Mouse (Mus musculus) activated CD4-positive, CD25-positive, alpha-beta regulatory T cell, adult 4 months (primary cell): ENCODE data around the gene Pds5a. TPM values are rescaled to one million over a fixed set of nuclear protein-coding genes. Genes with fewer than 3 reads are reported as not detected.
A peak's percentile ranks its signal among the peaks of the same experiment; 100 is the strongest.
"Not testable (repeated sequence)": the region's sequence is repeated elsewhere in the genome, so short reads cannot be mapped to it uniquely, and the experiment has no call there.

ENCODE experiments used
- ATAC-seq: one replicate; pipeline ENCODE4 v1.8.0; 2017
- polyA plus RNA-seq, 2 experiments: library from polyadenylated mRNA; unstranded; fragments of 100-300 nt; shearing (Covaris generic); gene quantifications; one replicate each; pipeline ENCODE4 v1.2.1; 2017

Pds5a gene
- 100 to 1,000 TPM in 1 of 2 experiments, 10 to 100 TPM in 1; 67.6 to 104 TPM for polyA plus RNA-seq

DNA sequence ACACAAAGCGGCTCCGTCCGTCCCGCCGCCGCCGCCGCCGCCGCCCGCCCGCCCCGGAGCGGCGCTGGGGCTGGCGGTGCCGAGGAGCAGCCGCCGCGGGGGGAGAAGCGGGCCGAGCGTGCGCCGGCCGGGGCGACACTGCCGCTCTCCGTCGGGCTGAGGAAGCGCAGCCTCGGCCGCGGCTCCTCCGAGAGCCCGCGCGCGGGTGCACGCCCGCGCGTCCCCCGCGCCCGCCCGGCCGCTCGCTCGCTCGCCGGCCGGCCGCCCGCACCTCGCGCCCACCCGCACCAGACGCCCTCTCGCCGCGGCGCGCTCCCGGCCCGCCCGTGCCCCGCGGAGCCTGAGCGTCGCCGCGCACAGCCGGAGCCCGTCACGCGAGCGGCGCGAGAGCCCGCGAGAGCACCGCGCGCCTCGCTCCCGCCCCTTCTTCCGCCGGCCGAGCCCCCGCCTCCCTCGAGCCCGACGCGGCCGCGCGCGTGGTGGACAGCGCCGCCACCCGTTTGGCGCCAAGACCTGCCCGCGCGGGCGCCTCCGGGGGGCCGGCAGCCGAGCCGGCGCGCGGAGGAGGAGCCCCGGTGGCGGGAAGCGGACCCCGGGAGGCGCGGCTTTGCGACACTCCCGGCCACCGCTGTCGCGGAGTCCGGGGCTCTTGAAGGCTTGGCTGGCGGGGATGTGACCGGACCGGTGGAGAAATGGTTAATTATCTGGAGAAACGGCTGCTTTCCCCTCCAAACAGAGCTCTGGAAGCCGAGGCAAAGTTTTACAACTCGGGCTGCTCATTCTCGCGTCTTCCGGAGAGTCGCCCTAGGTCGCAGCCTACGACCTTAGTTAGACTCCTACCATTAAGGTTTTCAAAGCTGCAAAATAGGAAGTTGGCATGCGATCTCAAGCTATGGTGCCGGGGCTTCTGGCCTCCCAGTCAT is at the start of gene Pds5a:
Pds5a (minus strand) TSS at position 438 of the 923 bp plus-strand sequence.
- ATAC-seq = peak; percentile 70

DNA sequence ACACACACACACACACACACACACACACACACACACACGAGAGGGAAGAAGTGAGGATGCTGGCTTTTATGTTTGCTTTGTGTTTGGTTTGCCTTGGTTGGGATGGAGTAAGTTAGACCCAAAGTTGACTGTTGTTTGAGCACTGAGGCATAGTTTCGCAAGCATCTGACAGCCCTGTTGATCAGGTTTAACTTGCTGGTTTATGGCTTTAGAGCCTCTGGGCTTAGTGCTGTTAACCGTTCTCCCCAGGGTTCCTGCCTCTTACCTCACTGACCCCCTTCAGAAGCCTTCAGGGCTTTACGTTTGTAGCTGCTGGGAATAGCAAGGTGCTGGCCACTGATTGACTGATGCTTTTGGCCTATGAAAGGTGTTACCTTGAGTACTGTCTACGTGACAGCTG is 48.8 kb upstream of the Pds5a start:
- no peak for ATAC-seq

DNA sequence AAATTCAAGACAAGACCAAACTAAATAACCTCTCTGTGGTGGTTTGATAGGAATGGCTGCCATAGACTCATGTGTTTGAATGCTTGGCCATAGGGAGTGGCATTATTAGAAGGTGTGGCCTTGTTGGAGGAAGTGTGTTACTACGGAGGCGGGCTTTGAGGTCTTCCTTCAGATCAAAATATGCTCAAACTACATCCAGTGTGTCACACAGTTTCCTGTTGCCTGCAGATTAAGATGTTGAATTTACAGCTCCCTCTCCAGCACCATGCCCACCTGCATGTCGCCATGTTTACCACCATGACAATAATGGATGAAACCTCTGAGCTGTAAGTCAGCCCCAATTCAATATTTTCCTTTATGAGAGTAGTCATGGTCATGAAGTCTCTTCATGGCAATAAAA is 41.3 kb upstream of the Pds5a start:
- ATAC-seq = no peak

DNA sequence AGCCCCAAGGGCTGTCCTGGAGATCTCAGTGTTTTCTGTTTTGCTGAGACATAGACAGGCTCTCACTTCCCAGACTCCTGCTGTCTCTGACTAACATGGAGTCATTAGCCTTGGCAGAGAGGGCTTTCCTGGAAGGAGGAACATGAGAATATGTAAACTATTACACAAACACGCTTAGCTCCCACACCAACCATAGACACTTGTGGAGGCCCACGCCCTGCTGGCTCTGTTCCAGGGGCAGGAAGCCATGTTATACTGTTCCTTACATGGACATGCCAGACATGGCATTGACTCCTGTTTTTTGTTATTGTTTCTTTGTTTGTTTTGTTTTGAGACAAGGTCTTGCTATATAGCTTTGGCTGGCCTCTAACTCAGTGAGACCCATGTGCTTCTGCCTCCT is 37.5 kb upstream of the Pds5a start:
- ATAC-seq = no peak

DNA sequence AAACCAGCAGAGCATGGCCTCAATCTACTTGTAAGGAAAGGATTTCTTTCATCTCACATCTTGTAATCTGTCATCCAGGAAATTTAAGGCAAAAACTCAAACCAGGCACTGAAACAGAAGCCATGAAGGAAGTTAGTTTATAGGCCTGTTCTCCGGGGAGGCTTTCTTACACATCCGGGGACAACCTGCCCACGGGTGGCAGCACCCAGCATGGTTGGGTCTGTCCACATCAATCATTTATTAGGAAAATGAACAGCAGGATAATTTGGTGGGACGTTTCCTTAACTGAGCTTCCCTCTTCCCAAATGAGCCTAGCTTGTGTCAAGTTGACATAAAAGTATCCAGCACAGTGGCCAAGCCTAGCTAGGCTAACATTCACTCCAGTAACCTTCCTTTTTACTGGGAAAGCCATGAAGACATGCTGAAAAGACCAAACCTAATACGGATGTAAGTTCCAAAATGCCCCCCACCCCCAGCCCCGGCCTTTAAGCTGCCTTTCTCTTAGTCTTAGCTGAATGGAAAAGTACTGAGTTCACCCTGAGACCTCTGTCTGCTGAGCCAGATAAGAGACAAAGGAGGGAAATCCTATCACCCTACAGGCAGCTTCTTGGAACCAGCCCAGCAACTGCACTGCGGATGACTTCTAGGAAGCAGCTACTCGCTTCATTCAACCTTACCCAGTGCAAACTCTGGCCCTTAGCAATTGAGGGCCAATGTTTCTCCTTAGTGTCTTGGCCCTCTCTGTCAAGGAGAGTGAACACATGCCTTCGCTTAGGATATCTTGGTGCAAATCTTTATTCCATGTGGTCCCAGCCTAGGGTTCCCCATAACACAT is 33.3 kb upstream of the Pds5a start:
- no peak for ATAC-seq

DNA sequence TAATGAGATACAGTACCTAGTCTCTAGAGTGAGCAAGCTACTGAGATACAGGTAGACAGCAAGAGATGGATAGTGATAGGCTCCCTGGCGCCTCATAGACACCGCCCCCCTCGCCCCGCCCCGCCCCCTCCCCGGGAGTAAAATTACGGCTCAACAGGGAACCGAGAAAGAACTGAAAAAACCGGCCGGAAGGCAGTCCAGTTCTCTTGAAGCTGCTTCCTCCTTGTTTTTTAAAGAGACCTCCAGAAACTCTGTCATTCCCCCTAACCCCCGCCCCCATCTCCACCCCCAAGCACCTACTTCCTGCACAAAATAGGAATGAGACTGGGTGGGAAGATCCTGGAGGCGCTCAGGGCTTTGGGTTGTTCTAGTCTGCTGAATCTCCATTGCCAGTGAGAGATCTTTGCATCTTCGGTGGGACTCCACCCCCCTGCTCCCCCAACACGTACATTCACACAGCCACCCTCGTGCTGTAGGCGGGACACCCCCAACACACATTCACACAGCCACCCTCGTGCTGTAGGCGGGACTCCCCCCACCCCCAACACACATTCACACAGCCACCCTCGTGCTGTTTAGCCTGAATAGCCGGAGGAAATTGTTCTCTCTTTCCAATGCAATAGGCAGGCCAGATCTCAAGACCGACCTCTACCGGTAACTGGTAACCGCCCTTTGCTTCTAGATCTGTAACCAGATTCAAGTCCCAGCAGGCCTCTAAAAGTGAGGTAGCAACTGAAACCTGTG is 26.4 kb upstream of the Pds5a start:
- ATAC-seq = peak; percentile 84

DNA sequence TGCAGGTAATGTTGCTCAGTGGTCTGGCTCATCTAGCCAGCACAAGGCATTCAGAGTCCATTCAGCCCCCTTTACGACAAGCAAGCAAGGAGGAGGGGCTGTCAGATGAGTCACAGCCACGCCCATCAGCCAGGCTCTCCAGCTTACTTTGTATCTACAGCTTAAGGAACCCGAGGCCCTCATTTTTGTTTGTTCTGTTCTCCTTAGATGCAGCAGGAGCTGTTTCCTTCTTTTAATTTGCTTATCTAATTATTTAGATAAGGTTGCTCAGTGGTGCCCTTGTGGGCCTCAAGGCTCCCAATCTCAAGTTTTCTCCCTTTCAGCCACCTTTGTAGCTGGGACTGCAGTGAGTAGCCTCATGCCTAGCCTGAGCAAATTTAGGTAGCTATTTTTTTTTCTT is 20.3 kb upstream of the Pds5a start:
- no peak for ATAC-seq

DNA sequence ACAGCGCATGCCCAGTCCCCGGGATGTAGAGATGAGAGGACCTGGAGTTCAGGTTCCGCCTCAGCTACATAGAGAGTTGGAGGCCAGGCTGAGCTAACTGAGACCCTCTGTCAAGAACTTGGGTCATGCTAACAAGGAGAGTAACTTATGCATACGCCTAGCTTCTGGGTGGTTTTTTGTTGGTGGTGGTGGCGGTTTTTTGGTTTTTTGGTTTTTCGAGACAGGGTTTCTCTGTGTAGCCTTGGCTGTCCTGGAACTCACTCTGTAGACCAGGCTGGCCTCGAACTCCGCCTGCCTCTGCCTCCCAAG is 19.8 kb upstream of the Pds5a start:
- ATAC-seq = not testable (repeated sequence)

DNA sequence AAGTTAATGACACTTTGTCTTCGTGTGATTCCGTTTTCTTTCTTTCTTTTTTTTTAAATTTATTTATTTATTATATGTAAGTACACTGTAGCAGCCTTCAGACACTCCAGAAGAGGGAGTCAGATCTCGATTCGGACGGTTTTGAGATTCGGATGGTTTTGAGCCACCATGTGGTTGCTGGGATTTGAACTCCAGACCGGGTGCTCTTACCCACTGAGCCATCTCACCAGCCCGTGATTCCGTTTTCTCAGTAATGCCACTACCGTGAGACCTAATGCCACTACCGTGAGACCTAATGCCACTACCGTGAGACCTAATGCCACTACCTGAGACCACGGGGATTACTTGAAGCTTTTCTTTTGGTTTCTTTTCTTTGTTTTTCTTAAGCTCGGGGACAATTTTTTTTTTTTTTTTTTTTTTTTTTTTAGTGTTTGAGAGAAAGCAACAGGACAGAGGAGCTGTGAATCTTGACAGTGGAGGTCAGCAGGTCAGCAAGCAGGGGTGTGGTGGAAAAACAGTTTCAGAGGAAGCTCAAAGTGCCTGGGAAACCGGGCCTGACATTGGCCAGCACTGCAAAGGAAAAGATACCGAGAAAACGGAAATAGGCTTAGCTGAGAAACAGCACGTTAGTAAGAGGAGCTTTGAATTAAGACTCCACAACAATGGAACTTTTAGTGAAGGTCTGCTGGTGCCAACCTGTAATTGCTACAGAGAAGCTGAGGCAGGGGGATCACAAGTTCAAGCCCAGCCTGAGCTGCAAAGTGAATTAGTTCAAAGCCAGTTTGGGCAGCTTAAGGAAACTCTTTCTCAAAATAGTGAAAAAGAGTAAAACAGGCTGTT is 19.2 kb upstream of the Pds5a start:
- ATAC-seq = no peak

DNA sequence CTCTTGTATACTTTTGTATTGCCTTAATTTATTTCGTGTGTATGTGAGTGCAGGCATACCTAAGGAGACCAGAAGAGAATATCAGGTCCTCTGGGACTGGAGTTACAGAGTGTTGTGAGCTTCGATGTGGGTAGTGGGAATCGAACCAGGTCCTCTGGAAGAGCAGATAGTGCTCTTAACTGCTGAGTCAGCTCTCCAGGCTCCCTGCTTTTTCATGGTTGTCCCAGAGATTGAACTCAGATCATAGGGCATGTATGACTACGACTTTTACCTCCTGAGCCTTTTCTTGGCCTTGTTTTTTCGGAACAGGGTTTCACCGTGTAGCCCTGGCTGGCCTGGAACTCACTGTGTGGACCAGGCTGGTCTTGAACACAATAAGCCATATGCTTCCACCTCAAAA is 17.0 kb upstream of the Pds5a start:
- ATAC-seq = no peak

DNA sequence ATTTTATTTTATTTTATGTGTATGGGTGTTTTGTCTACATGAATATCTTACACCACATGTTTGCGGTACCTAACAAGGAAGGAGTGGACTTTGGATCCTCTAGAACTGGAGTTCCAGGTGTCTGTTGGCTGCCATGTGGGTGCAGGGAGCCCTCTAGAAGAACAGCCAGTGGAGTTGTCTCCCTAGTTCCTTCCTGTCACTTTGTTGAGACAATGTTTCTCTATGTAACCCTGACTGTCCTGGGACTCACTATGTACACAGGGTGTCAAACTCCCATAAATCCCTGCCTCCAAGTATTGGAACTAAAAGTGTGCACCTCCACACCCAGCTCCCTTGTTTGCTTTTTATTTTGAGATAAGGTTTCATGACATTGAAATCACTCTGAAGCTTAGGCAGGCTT is 13.4 kb upstream of the Pds5a start:
- ATAC-seq = no peak

DNA sequence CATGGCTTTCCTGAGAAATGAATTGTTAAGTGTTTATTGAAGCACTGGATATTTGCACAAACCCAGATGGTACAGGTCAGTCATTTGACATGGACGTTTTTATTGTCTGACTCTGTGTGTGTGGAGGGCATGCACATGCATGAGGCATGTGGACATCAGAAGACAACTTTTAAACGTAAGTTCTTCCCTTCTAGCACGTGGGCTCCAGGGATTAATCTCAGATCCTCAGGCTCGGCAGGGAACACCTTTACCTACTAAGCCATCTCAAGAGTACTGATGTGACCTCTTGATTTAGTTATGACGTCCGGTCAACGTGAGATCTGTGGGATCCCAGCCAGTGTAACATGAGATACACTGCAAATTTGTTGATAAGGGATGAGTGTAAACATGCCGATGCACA is 12.2 kb upstream of the Pds5a start:
- no peak for ATAC-seq

DNA sequence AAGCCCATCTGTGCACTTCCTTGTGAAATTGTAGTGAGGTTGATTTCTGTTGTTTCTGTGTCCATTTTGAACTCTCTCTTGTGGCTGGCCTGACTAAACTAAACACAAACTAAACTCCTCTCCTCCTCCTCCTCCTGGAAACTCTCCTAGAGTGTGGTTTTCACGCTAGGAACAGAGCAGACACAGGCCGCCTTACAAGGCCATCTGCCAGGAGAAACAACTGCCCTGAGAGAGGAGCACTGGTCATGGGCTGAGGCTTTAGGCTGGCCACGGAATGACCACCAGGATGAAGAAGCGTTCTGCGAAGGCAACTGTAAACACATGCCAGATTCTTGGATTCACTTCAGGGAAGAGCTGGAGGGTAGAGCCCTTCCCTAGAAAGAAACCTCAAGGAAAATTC is 8.9 kb upstream of the Pds5a start:
- no peak for ATAC-seq

DNA sequence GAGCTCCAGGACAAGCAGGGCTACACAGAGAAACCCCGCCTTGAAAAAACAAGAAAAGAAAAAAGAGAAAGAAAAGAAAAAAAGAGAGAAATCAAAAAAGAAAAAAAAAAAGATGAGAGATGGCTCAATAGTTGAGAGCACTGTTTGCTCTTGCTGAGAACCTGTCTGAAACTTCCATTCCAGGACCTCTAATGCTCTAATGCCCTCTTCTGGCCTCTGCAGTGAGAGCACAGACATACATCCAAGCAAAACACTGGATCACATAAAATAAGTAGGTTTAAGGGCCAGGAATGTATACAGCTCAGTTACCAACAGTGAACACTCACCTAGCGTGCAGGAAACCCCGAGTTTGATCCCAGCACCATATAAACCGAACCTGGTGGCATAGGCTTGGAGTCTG is 8.1 kb upstream of the Pds5a start:
- no peak for ATAC-seq

DNA sequence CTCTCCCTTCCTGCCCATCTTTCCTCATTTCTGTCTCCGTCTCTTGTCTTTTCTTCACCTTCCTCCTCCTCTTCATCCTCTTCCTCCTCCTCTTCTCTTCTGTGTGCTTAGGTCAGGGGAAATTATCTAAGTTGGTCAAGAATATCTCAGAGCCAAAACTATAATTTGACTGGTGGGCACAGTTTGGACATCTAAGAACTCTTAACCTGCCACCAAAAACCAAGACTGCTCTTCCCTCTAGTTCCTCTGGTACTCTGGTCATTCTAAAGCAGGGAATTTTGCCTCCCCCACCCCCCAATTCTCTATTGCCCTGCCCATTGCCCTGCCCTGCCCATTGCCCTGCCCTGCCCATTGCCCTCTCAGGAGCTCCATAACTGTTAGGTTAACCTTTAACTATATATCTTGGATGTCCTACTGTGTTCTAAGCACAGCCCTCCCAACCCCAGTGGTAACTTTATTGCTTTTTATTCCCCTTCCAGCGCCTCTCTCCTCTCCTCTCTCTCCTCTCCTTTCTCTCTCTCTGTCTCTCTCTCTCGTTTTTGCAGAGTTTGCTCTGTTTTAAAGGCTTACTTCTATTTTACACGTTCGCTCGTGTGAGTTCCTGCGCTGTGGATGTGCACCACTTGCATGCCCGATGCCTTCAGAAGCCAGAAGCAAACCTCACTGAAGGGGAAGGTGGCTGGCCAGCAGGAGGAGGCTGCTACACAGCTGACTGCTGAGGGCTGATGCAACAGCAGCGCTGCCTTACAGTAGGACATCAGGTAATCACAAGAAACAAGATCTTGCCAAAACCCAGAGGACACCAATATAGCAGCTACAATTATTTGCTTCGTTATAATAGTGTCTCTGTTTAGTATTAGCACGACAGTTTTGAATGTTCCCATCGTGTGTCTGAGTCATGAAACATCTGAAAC is 6.9 kb upstream of the Pds5a start:
- ATAC-seq = no peak

DNA sequence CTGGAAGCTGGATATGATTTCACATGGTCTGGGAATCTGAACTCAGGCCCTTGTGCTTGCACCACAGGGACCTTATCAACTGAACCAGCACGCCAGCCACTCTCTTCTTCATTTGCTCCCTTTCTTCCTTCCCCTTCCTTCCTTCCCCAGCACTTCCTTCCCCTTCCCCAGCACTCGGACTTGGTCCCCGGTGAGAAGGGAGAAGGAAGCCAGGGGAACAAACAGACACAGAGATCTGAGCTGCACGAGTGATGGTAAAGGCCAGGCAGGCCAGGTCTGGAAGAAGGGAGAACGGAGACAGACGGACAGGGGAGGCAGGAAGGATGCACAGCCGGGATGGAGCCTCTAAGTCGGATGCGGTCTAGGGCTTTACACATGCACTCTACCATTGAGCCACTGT is 5.2 kb upstream of the Pds5a start:
- ATAC-seq = no peak

DNA sequence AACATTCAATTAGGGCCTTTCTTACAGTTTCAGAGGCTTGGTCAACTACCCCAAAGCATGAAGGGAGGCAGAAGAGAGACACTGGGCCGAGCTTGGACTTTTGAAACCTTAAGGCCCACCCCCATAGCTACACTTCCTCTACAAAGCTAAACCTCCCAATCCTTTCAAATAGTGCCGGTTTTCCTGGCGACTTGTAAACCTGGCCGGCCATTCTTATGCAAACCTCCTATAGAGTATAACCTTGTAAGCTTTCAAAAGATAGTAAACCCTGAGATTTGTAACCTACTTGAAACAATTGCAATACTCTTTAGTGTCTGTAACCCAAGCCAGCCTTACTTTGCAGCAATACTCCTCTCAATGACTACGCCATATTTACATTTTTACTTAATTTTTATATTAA is 2.0 kb upstream of the Pds5a start:
- ATAC-seq = no peak

DNA sequence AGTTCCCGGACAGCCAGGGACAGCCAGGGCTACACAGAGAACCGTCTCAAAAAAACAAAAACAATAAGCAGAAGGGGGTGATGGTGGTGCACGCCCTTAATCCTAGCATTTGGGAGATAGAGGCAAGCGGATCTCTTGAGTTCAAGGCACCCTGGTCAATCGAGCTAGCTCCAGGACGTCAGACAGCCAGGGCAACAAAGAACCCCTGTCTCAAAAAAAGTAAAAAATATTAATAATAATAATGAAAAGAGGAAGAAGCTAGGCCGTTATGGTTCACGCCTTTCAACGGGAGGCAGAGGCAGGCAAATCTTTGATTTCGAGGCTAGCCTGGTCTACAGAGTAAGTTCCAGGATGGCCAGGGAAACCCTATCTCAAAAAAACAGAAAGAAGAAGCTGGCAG is 1.1 kb upstream of the Pds5a start:
- ATAC-seq = no peak

DNA sequence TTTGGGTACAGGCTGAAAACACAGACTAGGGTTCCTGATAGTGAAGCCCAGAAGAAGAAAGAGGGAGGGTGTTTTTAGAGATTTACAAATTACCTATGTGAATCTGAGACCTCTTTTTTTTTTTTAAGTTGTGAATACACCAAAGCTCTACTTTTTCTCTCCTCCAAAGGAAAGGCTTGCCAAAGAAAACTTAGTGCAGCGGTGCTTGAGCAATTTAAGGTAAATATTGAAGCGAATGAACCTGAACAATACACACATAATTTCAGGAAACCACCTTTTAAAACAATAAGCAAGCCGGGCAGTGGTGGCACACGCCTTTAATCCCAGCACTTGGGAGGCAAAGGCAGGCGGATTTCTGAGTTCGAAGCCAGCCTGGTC is 675 bp upstream of the Pds5a start:
- ATAC-seq = no peak

DNA sequence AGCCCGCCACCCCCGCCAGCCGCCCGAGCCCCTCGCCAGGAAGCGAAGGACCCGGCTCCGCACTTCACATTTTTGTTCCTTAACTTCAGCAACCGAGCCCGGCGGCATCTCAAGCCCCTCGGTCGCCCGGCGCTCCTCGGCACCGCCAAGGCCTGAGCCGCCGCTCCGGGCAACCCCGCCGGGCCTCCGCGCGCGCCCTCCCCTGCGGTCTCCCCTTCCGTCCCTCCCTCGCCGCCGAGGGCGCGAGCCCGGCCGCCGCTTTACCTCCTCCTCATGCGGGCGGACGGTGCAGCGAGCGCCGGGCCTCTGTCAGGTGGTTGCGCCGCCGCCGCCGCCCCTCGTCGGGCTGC is 612 bp downstream of the Pds5a start:
- ATAC-seq = peak; percentile 8

DNA sequence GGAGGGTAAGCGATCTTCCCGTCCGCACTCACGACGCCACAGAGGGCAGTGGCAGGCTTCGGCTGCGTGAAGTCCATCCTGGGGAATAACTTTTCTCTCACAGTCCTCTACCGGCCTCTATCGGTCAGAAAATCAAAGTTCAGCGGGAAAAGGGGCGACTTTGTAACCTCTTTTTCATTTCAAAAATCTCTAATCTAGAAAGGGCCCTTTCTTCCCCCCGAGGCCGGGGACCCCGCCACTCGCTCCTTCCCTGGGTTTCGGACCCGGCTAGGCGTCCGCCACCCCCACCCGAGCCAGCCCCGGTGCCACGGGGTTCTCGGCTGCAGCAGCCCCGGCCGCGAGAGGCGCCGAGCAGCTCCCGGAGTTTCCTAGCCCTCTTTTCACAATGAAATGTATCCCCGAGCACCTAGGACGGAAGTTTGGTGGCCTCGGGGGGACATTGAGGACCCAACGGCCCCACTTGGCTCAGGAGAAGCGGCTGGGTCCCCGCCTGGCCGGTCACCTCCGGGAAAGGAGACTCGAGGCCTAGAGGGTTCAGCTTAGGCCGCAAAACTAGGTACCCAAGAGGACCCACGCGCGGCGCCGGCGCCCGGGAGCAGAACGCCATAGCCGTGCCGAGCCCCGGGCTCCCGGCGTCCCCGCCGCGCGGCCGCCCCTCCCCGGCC is 1.1 kb downstream of the Pds5a start:
- ATAC-seq = peak; percentile 40
